Mouse (Mus musculus) embryo, embryonic 10 days (tissue): Measurements from ENCODE around the gene Haus8.
"Not testable (repeated sequence)": the region's sequence is repeated elsewhere in the genome, so short reads cannot be mapped to it uniquely, and the experiment has no call there.

Experiments used
- DNase-seq: peaks from one replicate; pipeline ENCODE4 v3.0.0-alpha.2; 2015; ENCODE audit warnings: low spot score

The Haus8 gene

GRCm38 (mm10) chr8:71272286-71273150 is at the start of gene Haus8, which contains the start of gene Myo9b:
Gene Haus8 (minus strand): TSS chr8:71272934.
Gene Myo9b (plus strand): TSS chr8:71272714.
- peak; percentile 99 for DNase-seq

- DNase-seq: not testable (repeated sequence)
Measured at GRCm38 (mm10) chr8:71319760-71320159, 47.0 kb upstream of the Haus8 start.

GRCm38 (mm10) chr8:71318610-71319009 is 45.9 kb upstream of the Haus8 start:
- not testable (repeated sequence) for DNase-seq

GRCm38 (mm10) chr8:71316486-71317031 is 43.8 kb upstream of the Haus8 start:
- no peak for DNase-seq

- no peak for DNase-seq
Measured at GRCm38 (mm10) chr8:71315972-71316371, 43.2 kb upstream of the Haus8 start.

GRCm38 (mm10) chr8:71313951-71314350 is 41.2 kb upstream of the Haus8 start:
- DNase-seq: no peak

GRCm38 (mm10) chr8:71312700-71313099 is 40.0 kb upstream of the Haus8 start:
- DNase-seq: peak; percentile 57

GRCm38 (mm10) chr8:71310446-71310845 is 37.7 kb upstream of the Haus8 start:
- no peak for DNase-seq

GRCm38 (mm10) chr8:71307913-71308312 is 35.2 kb upstream of the Haus8 start:
- no peak for DNase-seq

GRCm38 (mm10) chr8:71307371-71307770 is 34.6 kb upstream of the Haus8 start:
- DNase-seq: no peak

- no peak for DNase-seq
Measured at GRCm38 (mm10) chr8:71305988-71306387, 33.3 kb upstream of the Haus8 start.

- no peak for DNase-seq
Measured at GRCm38 (mm10) chr8:71303632-71304031, 30.9 kb upstream of the Haus8 start.

- no peak for DNase-seq
Measured at GRCm38 (mm10) chr8:71302788-71303187, 30.1 kb upstream of the Haus8 start.

GRCm38 (mm10) chr8:71299716-71300115 is 27.0 kb upstream of the Haus8 start:
- DNase-seq: no peak

GRCm38 (mm10) chr8:71297439-71297838 is 24.7 kb upstream of the Haus8 start:
- no peak for DNase-seq

- no peak for DNase-seq
Measured at GRCm38 (mm10) chr8:71296784-71297183, 24.1 kb upstream of the Haus8 start.

GRCm38 (mm10) chr8:71296188-71296621 is 23.5 kb upstream of the Haus8 start:
- no peak for DNase-seq

GRCm38 (mm10) chr8:71293930-71294329 is 21.2 kb upstream of the Haus8 start:
- DNase-seq: not testable (repeated sequence)

- DNase-seq: no peak
Measured at GRCm38 (mm10) chr8:71291351-71291750, 18.6 kb upstream of the Haus8 start.

GRCm38 (mm10) chr8:71290911-71291310 is 18.2 kb upstream of the Haus8 start:
- no peak for DNase-seq

GRCm38 (mm10) chr8:71290211-71290610 is 17.5 kb upstream of the Haus8 start:
- DNase-seq: no peak

GRCm38 (mm10) chr8:71289098-71289497 is 16.4 kb upstream of the Haus8 start:
- DNase-seq: no peak

- no peak for DNase-seq
Measured at GRCm38 (mm10) chr8:71288441-71288949, 15.8 kb upstream of the Haus8 start.
